Mouse (Mus musculus) lung, embryonic 14.5 days (tissue): Measurements from ENCODE around the gene Ppm1b. TPM values are rescaled to one million over a fixed set of nuclear protein-coding genes. Genes with fewer than 3 reads are reported as not detected.

Source experiments
- ATAC-seq: fragments of 200-750 bp; cut with Nextera tagmentation; 2 replicates; pipeline ENCODE4 v1.8.0; 2017; ENCODE audit warnings: mild to moderate bottlenecking, moderate TSS enrichment, moderate library complexity; ENCODE audit not compliant: insufficient read depth
- DNase-seq: peaks from one replicate; pipeline ENCODE4 v3.0.0-alpha.2; 2015
- H3K27ac ChIP-seq: fragments of 300-500 bp; sonication (generic); 2 replicates; pipeline ENCODE4 v1.5.1; 2014; ENCODE audit warnings: low read depth, mild to moderate bottlenecking, moderate library complexity
- H3K27me3 ChIP-seq: fragments of 300-500 bp; sonication (generic); 2 replicates; pipeline ENCODE4 v1.6.1; 2014; ENCODE audit warnings: low read length, control low read depth; ENCODE audit not compliant: insufficient read depth
- H3K36me3 ChIP-seq: fragments of 300-500 bp; sonication (generic); 2 replicates; pipeline ENCODE4 v1.6.1; 2014; ENCODE audit warnings: control low read depth; ENCODE audit not compliant: insufficient read depth
- H3K4me1 ChIP-seq: fragments of 300-500 bp; sonication (generic); 2 replicates; pipeline ENCODE4 v1.6.1; 2014; ENCODE audit warnings: antibody characterized with exemption, control low read depth; ENCODE audit not compliant: insufficient read depth
- H3K4me2 ChIP-seq: fragments of 300-500 bp; sonication (generic); 2 replicates; pipeline ENCODE4 v1.6.1; 2014; ENCODE audit warnings: mild to moderate bottlenecking
- H3K4me3 ChIP-seq: fragments of 300-500 bp; sonication (generic); 2 replicates; pipeline ENCODE4 v1.5.1; 2014; ENCODE audit warnings: low read depth, low read length
- H3K9ac ChIP-seq: fragments of 300-500 bp; sonication (generic); 2 replicates; pipeline ENCODE4 v1.6.1; 2014
- H3K9me3 ChIP-seq: fragments of 300-500 bp; sonication (generic); 2 replicates; pipeline ENCODE4 v1.6.1; 2016; ENCODE audit warnings: low read depth, low read length, control low read depth
- CTCF ChIP-seq: IDR thresholded peaks from 2 replicates; pipeline ENCODE4 v1.5.1; 2016; ENCODE audit warnings: antibody characterized with exemption, low read depth
- WGBS: fragments of 180-500 bp; shearing (Covaris S2); extraction: QIAGEN DNeasy Blood & Tissue Kit; methylation state at CpG from one replicate; pipeline ENCODE4 v1.1.7; 2014; 5-methylcytosine and 5-hydroxymethylcytosine counted together
- polyA plus RNA-seq: library from polyadenylated mRNA; unstranded; fragments of >200 nt; fragmentation: Nextera tagmentation; extraction: Ambion mirVana; gene quantifications from 2 replicates; pipeline ENCODE4 v1.2.1, GENCODE M21; 2014

The Ppm1b gene
- polyA plus RNA-seq, 1 experiment from 2014 or later = 68.2 TPM

GRCm38 (mm10) chr17:84997639-84998038, 41.1 kb downstream of the Ppm1b start:
- DNase-seq (no peak), ATAC-seq (no peak)
- Histone ChIP-seq H3K27ac (no peak overlapping the region), H3K9me3 (no peaks in the 10 kb centered on the region), H3K27me3 (no peaks in the 10 kb centered on the region), H3K4me1 (no peaks in the 10 kb centered on the region), H3K4me3 (no peak overlapping the region), H3K9ac (no peak overlapping the region), H3K36me3 (peaks cover 9% of the 10 kb centered on the region; the same call in 1 of the 2 replicates), H3K4me2 (no peak overlapping the region)
- WGBS = 72% methylated on average over 1 of the region's 1 CpGs
- TF ChIP-seq CTCF = no peak

- Histone ChIP-seq H3K9me3 (no peaks in the 10 kb centered on the region), H3K4me2 (no peak overlapping the region), H3K27me3 (no peaks in the 10 kb centered on the region), H3K9ac (no peak overlapping the region), H3K4me1 (no peaks in the 10 kb centered on the region), H3K36me3 (peaks cover 17% of the 10 kb centered on the region; the same call in 1 of the 2 replicates), H3K4me3 (no peak overlapping the region), H3K27ac (no peak overlapping the region)
- DNase-seq = no peak
- WGBS = 86% methylated on average over 10 of the region's 10 CpGs
- TF ChIP-seq CTCF = no peak
- no peak for ATAC-seq
Measured at GRCm38 (mm10) chr17:84999636-85000035, 43.1 kb downstream of the Ppm1b start.

GRCm38 (mm10) chr17:85013485-85013884, 56.9 kb downstream of the Ppm1b start:
- Histone ChIP-seq H3K4me1 (no peaks in the 10 kb centered on the region), H3K4me3 (no peak overlapping the region), H3K9ac (no peak overlapping the region), H3K27ac (no peak overlapping the region), H3K4me2 (no peak overlapping the region), H3K9me3 (no peaks in the 10 kb centered on the region), H3K27me3 (no peaks in the 10 kb centered on the region), H3K36me3 (peaks cover 17% of the 10 kb centered on the region; the same call in 1 of the 2 replicates)
- 84% methylated on average over 6 of the region's 6 CpGs for WGBS
- ATAC-seq (no peak), DNase-seq (no peak)
- TF ChIP-seq CTCF = no peak

- ATAC-seq = no peak
- Histone ChIP-seq H3K4me1 (no peaks in the 10 kb centered on the region), H3K9ac (no peak overlapping the region), H3K27me3 (no peaks in the 10 kb centered on the region), H3K27ac (no peak overlapping the region), H3K36me3 (peaks cover 17% of the 10 kb centered on the region; the same call in 1 of the 2 replicates), H3K9me3 (no peaks in the 10 kb centered on the region), H3K4me3 (no peak overlapping the region), H3K4me2 (no peak overlapping the region)
- WGBS = 95% methylated on average over 3 of the region's 3 CpGs
- DNase-seq = no peak
- no peak for TF ChIP-seq CTCF
Measured at GRCm38 (mm10) chr17:85014632-85015031, 58.1 kb downstream of the Ppm1b start.

- Histone ChIP-seq H3K9me3 (no peaks in the 10 kb centered on the region), H3K4me2 (no peak overlapping the region), H3K27ac (no peak overlapping the region), H3K4me3 (no peak overlapping the region), H3K4me1 (no peaks in the 10 kb centered on the region), H3K27me3 (no peaks in the 10 kb centered on the region), H3K36me3 (0 out of 2 replicates have a peak, but pooled peaks cover 3% of the 10 kb centered on the region), H3K9ac (no peak overlapping the region)
- WGBS = 83% methylated on average over 3 of the region's 3 CpGs
- TF ChIP-seq CTCF = no peak
- ATAC-seq = no peak
- DNase-seq = no peak
Measured at GRCm38 (mm10) chr17:85018344-85018743, 61.8 kb downstream of the Ppm1b start.

GRCm38 (mm10) chr17:85018794-85019193, 62.3 kb downstream of the Ppm1b start:
- WGBS = 79% methylated on average over 5 of the region's 5 CpGs
- Histone ChIP-seq H3K4me2 (no peak overlapping the region), H3K27ac (no peak overlapping the region), H3K4me3 (no peak overlapping the region), H3K27me3 (no peaks in the 10 kb centered on the region), H3K36me3 (0 out of 2 replicates have a peak, but pooled peaks cover 3% of the 10 kb centered on the region), H3K9ac (no peak overlapping the region), H3K4me1 (no peaks in the 10 kb centered on the region), H3K9me3 (no peaks in the 10 kb centered on the region)
- no peak for DNase-seq
- no peak for TF ChIP-seq CTCF
- no peak for ATAC-seq

- Histone ChIP-seq H3K9ac (no peak overlapping the region), H3K4me2 (no peak overlapping the region), H3K4me1 (no peaks in the 10 kb centered on the region), H3K27me3 (no peaks in the 10 kb centered on the region), H3K4me3 (no peak overlapping the region), H3K36me3 (0 out of 2 replicates have a peak, but pooled peaks cover 3% of the 10 kb centered on the region), H3K27ac (no peak overlapping the region), H3K9me3 (no peaks in the 10 kb centered on the region)
- 83% methylated on average over 3 of the region's 3 CpGs for WGBS
- ATAC-seq = no peak
- DNase-seq = no peak
- no peak for TF ChIP-seq CTCF
Measured at GRCm38 (mm10) chr17:85020343-85020742, 63.8 kb downstream of the Ppm1b start.
